Mouse (Mus musculus): ENCODE data around the gene Gpr176. TPM values are rescaled to one million over a fixed set of nuclear protein-coding genes. Genes with fewer than 3 reads are reported as not detected.
A peak's percentile ranks its signal among the peaks of the same experiment; 100 is the strongest.

The Gpr176 gene
- total and polyA plus RNA-seq, 3 experiments: not detected

- Histone ChIP-seq H3K79me2 (ENCODE audit: control insufficient read depth, insufficient read depth, low read length, poor library complexity) (no peaks in the 10 kb centered on the region), H3K4me1 (ENCODE audit: control insufficient read depth in 1 of 2, insufficient read depth in 2 of 2, low read length in 2 of 2) (no peaks in the 10 kb centered on the region), H3K4me3 (ENCODE audit: control insufficient read depth in 1 of 2, insufficient read depth in 1 of 2, low read depth in 2 of 2, low read length in 2 of 2) (no peak overlapping the region), H3K27me3 (ENCODE audit: control insufficient read depth in 1 of 2, insufficient read depth in 2 of 2, low read length in 2 of 2) (no peaks in the 10 kb centered on the region), H3K36me3 (ENCODE audit: control insufficient read depth in 1 of 2, insufficient read depth in 2 of 2, low read length in 2 of 2) (no peaks in the 10 kb centered on the region), H3K9me3 (replicated peaks; ENCODE audit: insufficient read depth, low read length) (no peaks in the 10 kb centered on the region), H3K27ac (ENCODE audit: control insufficient read depth, low read depth, low read length) (no peak overlapping the region), H3K9ac (ENCODE audit: control insufficient read depth, low read depth, low read length, poor library complexity, severe bottlenecking) (no peak overlapping the region)
- TF ChIP-seq CTCF (IDR thresholded peaks at IDR 0.05 in 2 of 3, conservative IDR thresholded peaks at IDR 0.05 in 1 of 3; ENCODE audit: control insufficient read depth in 1 of 3, insufficient read depth in 1 of 3, low read depth in 2 of 3, low read length in 3 of 3, poor library complexity in 1 of 3, severe bottlenecking in 1 of 3) (peak in 1 of 3 experiments; percentile 9; a peak in 1 of 6 replicates), MYB (IDR thresholded peaks at IDR 0.05; ENCODE audit: low read depth, low read length) (no peak)
- no peak for DNase-seq (ENCODE audit: low read depth, low spot score)
These were observed 51.4 kb downstream of the Gpr176 start for GRCm38 (mm10) chr2:118321804-118322203.

- H3K36me3 ChIP-seq (ENCODE audit: control insufficient read depth in 1 of 2, insufficient read depth in 2 of 2, low read length in 2 of 2): no peaks in the 10 kb centered on the region
- TF ChIP-seq ZC3H11A (IDR thresholded peaks at IDR 0.05; ENCODE audit: low read depth, low read length) (no peak), MYB (IDR thresholded peaks at IDR 0.05; ENCODE audit: low read depth, low read length) (no peak), EP300 (IDR thresholded peaks at IDR 0.05; ENCODE audit: low read depth in 1 of 2, low read length in 2 of 2) (no peak), GATA1 (IDR thresholded peaks at IDR 0.05; ENCODE audit: low read depth, low read length) (no peak), MEF2A (IDR thresholded peaks at IDR 0.05; ENCODE audit: extremely low read depth, insufficient replicate concordance, low read depth, low read length, poor library complexity, severe bottlenecking) (no peak)
- no peaks in the 10 kb centered on the region for H3K79me2 ChIP-seq (ENCODE audit: control insufficient read depth, insufficient read depth, low read length, poor library complexity)
- no peak overlapping the region for H3K27ac ChIP-seq (ENCODE audit: control insufficient read depth, low read depth, low read length)
- no peaks in the 10 kb centered on the region for H3K27me3 ChIP-seq (ENCODE audit: control insufficient read depth in 1 of 2, insufficient read depth in 2 of 2, low read length in 2 of 2)
- DNase-seq (ENCODE audit: low read depth, low spot score): no peak
- H3K9ac ChIP-seq (ENCODE audit: control insufficient read depth, low read depth, low read length, poor library complexity, severe bottlenecking): no peak overlapping the region
- no peaks in the 10 kb centered on the region for H3K9me3 ChIP-seq (replicated peaks; ENCODE audit: insufficient read depth, low read length)
- no peaks in the 10 kb centered on the region for H3K4me1 ChIP-seq (ENCODE audit: control insufficient read depth in 1 of 2, insufficient read depth in 2 of 2, low read length in 2 of 2)
- H3K4me3 ChIP-seq (ENCODE audit: control insufficient read depth in 1 of 2, insufficient read depth in 1 of 2, low read depth in 2 of 2, low read length in 2 of 2): no peak overlapping the region
These were observed 52.1 kb downstream of the Gpr176 start for GRCm38 (mm10) chr2:118321094-118321493.

DNA sequence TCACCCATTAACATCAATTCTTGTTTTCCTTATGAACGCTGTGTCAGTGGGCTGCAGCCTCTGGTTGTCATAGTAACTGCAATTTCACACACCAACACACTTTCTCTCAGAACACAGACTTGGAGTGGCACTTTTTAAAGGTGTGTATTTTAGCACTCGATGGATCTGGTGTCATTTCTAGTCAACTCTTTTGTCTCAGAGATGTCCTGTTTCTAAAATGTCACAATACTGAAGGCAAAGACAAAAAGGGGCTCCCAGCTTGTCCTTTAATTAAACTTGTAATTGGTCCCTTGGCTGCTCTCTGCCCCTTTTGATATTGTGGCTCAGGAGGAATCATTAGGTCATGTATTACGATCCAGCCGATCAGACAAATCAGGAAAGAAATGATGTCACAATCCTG is 52.7 kb downstream of the Gpr176 start:
- no peak overlapping the region for H3K4me3 ChIP-seq (ENCODE audit: control insufficient read depth in 1 of 2, insufficient read depth in 1 of 2, low read depth in 2 of 2, low read length in 2 of 2)
- no peak overlapping the region for H3K9ac ChIP-seq (ENCODE audit: control insufficient read depth, low read depth, low read length, poor library complexity, severe bottlenecking)
- H3K27ac ChIP-seq (ENCODE audit: control insufficient read depth, low read depth, low read length): no peak overlapping the region
- TF ChIP-seq USF1 (IDR thresholded peaks at IDR 0.05; ENCODE audit: low read depth, low read length) (no peak), MAX (IDR thresholded peaks at IDR 0.05; ENCODE audit: low read length) (no peak), MXI1 (IDR thresholded peaks at IDR 0.05; ENCODE audit: low read depth, low read length) (no peak), NRF1 (IDR thresholded peaks at IDR 0.05; ENCODE audit: insufficient read depth, low read depth, low read length, poor library complexity, severe bottlenecking) (no peak), CTCF (IDR thresholded peaks at IDR 0.05 in 2 of 3, conservative IDR thresholded peaks at IDR 0.05 in 1 of 3; ENCODE audit: control insufficient read depth in 1 of 3, insufficient read depth in 1 of 3, low read depth in 2 of 3, low read length in 3 of 3, poor library complexity in 1 of 3, severe bottlenecking in 1 of 3) (no peak), ZC3H11A (IDR thresholded peaks at IDR 0.05; ENCODE audit: low read depth, low read length) (no peak), MAZ (IDR thresholded peaks at IDR 0.05; ENCODE audit: low read depth, low read length) (no peak), ZNF384 (IDR thresholded peaks at IDR 0.05; ENCODE audit: low read depth, low read length) (no peak)
- no peaks in the 10 kb centered on the region for H3K9me3 ChIP-seq (replicated peaks; ENCODE audit: insufficient read depth, low read length)
- DNase-seq (ENCODE audit: low read depth, low spot score): no peak
- H3K79me2 ChIP-seq (ENCODE audit: control insufficient read depth, insufficient read depth, low read length, poor library complexity): no peaks in the 10 kb centered on the region
- H3K4me1 ChIP-seq (ENCODE audit: control insufficient read depth in 1 of 2, insufficient read depth in 2 of 2, low read length in 2 of 2): no peaks in the 10 kb centered on the region
- no peaks in the 10 kb centered on the region for H3K36me3 ChIP-seq (ENCODE audit: control insufficient read depth in 1 of 2, insufficient read depth in 2 of 2, low read length in 2 of 2)
- H3K27me3 ChIP-seq (ENCODE audit: control insufficient read depth in 1 of 2, insufficient read depth in 2 of 2, low read length in 2 of 2): no peaks in the 10 kb centered on the region
